Mouse (Mus musculus) heart, postnatal 0 days (tissue): ENCODE results near the gene Tdo2.

Experiments
- CTCF ChIP-seq: IDR thresholded peaks from 2 replicates; pipeline ENCODE4 v1.5.1; 2016; ENCODE audit warnings: antibody characterized with exemption, control low read depth, low read depth
- EP300 ChIP-seq: IDR thresholded peaks from 2 replicates; pipeline ENCODE4 v1.6.1; 2016; ENCODE audit warnings: antibody characterized with exemption, low read depth

- TF ChIP-seq CTCF (no peak), EP300 (no peak)
Observed at GRCm38 (mm10) chr3:81983120-81983895, 7.3 kb upstream of the Tdo2 start.
